Mouse (Mus musculus) left cerebral cortex, postnatal 36 days (tissue): ENCODE measurements around the gene Trim58. TPM values are rescaled to one million over a fixed set of nuclear protein-coding genes. Genes with fewer than 3 reads are reported as not detected.

Experiments used
- DNase-seq, 2 experiments: peaks; one replicate each; pipeline ENCODE4 v3.0.0; 2021 to 2022; ENCODE audit warnings: low spot score in 2 of 2, mixed read lengths in 1 of 2
- intact Hi-C: fragments of 180-260 bp; cut with DNase I; formaldehyde crosslinking; loops from one replicate; pipeline ENCODE4 v1.15.1; 2025
- total RNA-seq, 2 experiments: library from RNA; stranded (reverse); gene quantifications; 2 replicates each; pipeline ENCODE4 v1.2.3; 2021

The Trim58 gene
- total RNA-seq = not detected

- intact Hi-C loops = no loop called here
- DNase-seq = peak; percentile 7 to 9
Observed at GRCm38 (mm10) chr11:58640272-58640867, at the start of gene Trim58. Gene Trim58 (plus strand): TSS chr11:58640465.

- DNase-seq = no peak
- intact Hi-C loops = no loop called here
Observed at GRCm38 (mm10) chr11:58594814-58595213, 45.5 kb upstream of the Trim58 start, which contains the start of gene Olfr324. Gene Olfr324 (plus strand): TSS chr11:58595114.

- no peak for DNase-seq
- intact Hi-C loops = no loop called here
Observed at GRCm38 (mm10) chr11:58597837-58598236, 42.4 kb upstream of the Trim58 start.

GRCm38 (mm10) chr11:58602062-58602461 is 38.2 kb upstream of the Trim58 start:
- intact Hi-C loops = no loop called here
- DNase-seq = no peak

GRCm38 (mm10) chr11:58602800-58603560 is 37.3 kb upstream of the Trim58 start:
- intact Hi-C loops = no loop called here
- DNase-seq = no peak

- intact Hi-C loops = no loop called here
- DNase-seq = no peak
Observed at GRCm38 (mm10) chr11:58604688-58605087, 35.6 kb upstream of the Trim58 start.

GRCm38 (mm10) chr11:58605228-58605627 is 35.0 kb upstream of the Trim58 start:
- intact Hi-C loops = no loop called here
- DNase-seq = no peak

GRCm38 (mm10) chr11:58606177-58606919 is 33.9 kb upstream of the Trim58 start:
- DNase-seq = no peak

GRCm38 (mm10) chr11:58607030-58607429 is 33.2 kb upstream of the Trim58 start:
- no peak for DNase-seq
- intact Hi-C loops = no loop called here

More at GRCm38 (mm10) chr11:58606177-58606919, 33.9 kb upstream of the Trim58 start:
- intact Hi-C loops = no loop called here

- no peak for DNase-seq
- intact Hi-C loops = no loop called here
Observed at GRCm38 (mm10) chr11:58613359-58613758, 26.9 kb upstream of the Trim58 start.

GRCm38 (mm10) chr11:58614526-58614925 is 25.7 kb upstream of the Trim58 start:
- intact Hi-C loops = no loop called here
- no peak for DNase-seq

GRCm38 (mm10) chr11:58615975-58616374 is 24.3 kb upstream of the Trim58 start, which contains the start of gene 2210407C18Rik:
Gene 2210407C18Rik (minus strand): TSS chr11:58616075.
- DNase-seq = no peak
- intact Hi-C loops = no loop called here

- intact Hi-C loops = no loop called here
- DNase-seq = no peak
Observed at GRCm38 (mm10) chr11:58618369-58618768, 21.9 kb upstream of the Trim58 start.

- no peak for DNase-seq
- intact Hi-C loops = no loop called here
Observed at GRCm38 (mm10) chr11:58618793-58619192, 21.5 kb upstream of the Trim58 start.

GRCm38 (mm10) chr11:58626146-58626545 is 14.1 kb upstream of the Trim58 start:
- DNase-seq = no peak

GRCm38 (mm10) chr11:58630401-58630800 is 9.9 kb upstream of the Trim58 start, which contains the start of gene Olfr323:
Gene Olfr323 (minus strand): TSS chr11:58630501.
- no peak for DNase-seq
- intact Hi-C loops = no loop called here

More at GRCm38 (mm10) chr11:58626146-58626545, 14.1 kb upstream of the Trim58 start:
- intact Hi-C loops = no loop called here

GRCm38 (mm10) chr11:58634878-58635277 is 5.4 kb upstream of the Trim58 start:
- intact Hi-C loops = no loop called here
- DNase-seq = no peak

- peak; percentile 30 to 32 for DNase-seq
- intact Hi-C loops = loop anchor here (1.0 kb wide), 1 partner anchor 234 kb away; no protein-coding TSS in a partner anchor
Observed at GRCm38 (mm10) chr11:58636376-58636977, 3.8 kb upstream of the Trim58 start.

GRCm38 (mm10) chr11:58638176-58638701 is 2.0 kb upstream of the Trim58 start:
- intact Hi-C loops = no loop called here
- no peak for DNase-seq

- no peak for DNase-seq
- intact Hi-C loops = no loop called here
Observed at GRCm38 (mm10) chr11:58641057-58641456, 792 bp downstream of the Trim58 start.
